Mouse (Mus musculus) lung, postnatal 0 days (tissue): ENCODE data around the gene Psmd9. TPM values are rescaled to one million over a fixed set of nuclear protein-coding genes. Genes with fewer than 3 reads are reported as not detected.

Source experiments
- ATAC-seq: fragments of 200-750 bp; cut with Nextera tagmentation; 2 replicates; pipeline ENCODE4 v1.8.0; 2017; ENCODE audit warnings: moderate library complexity
- DNase-seq: peaks from one replicate; pipeline ENCODE4 v3.0.0-alpha.2; 2016; ENCODE audit warnings: low spot score
- H3K27ac ChIP-seq: fragments of 300-500 bp; sonication (generic); 2 replicates; pipeline ENCODE4 v1.5.1; 2014; ENCODE audit warnings: antibody characterized with exemption, mild to moderate bottlenecking, low read length, mixed read lengths
- H3K27me3 ChIP-seq: fragments of 300-500 bp; sonication (generic); replicated peaks from 2 replicates; pipeline ENCODE4 v1.6.1; 2014; ENCODE audit warnings: low read length, mixed read lengths; ENCODE audit not compliant: insufficient read depth
- H3K36me3 ChIP-seq: fragments of 300-500 bp; sonication (generic); 2 replicates; pipeline ENCODE4 v1.6.1; 2014; ENCODE audit warnings: low read length, mixed read lengths; ENCODE audit not compliant: insufficient read depth
- H3K4me1 ChIP-seq: fragments of 300-500 bp; sonication (generic); 2 replicates; pipeline ENCODE4 v1.6.1; 2014; ENCODE audit warnings: antibody characterized with exemption, low read depth, low read length, mixed read lengths; ENCODE audit not compliant: insufficient read depth
- H3K4me2 ChIP-seq: fragments of 300-500 bp; sonication (generic); replicated peaks from 2 replicates; pipeline ENCODE4 v1.6.1; 2014; ENCODE audit warnings: low read depth, mild to moderate bottlenecking, low read length, moderate library complexity, mixed read lengths
- H3K4me3 ChIP-seq: fragments of 300-500 bp; sonication (generic); 2 replicates; pipeline ENCODE4 v1.5.1; 2014; ENCODE audit warnings: low read depth, low read length
- H3K9ac ChIP-seq: fragments of 300-500 bp; sonication (generic); replicated peaks from 2 replicates; pipeline ENCODE4 v1.6.1; 2014; ENCODE audit warnings: low read depth, mild to moderate bottlenecking
- H3K9me3 ChIP-seq: fragments of 300-500 bp; sonication (generic); 2 replicates; pipeline ENCODE4 v1.6.1; 2016; ENCODE audit warnings: low read length, mixed read lengths
- CTCF ChIP-seq: IDR thresholded peaks from 2 replicates; pipeline ENCODE4 v1.5.1; 2016; ENCODE audit warnings: antibody characterized with exemption, mild to moderate bottlenecking
- EP300 ChIP-seq: IDR thresholded peaks from 2 replicates; pipeline ENCODE4 v1.6.1; 2016; ENCODE audit warnings: antibody characterized with exemption, mild to moderate bottlenecking, control low read depth
- WGBS: fragments of 180-500 bp; shearing (Covaris S2); extraction: QIAGEN DNeasy Blood & Tissue Kit; methylation state at CpG from one replicate; pipeline ENCODE4 v1.1.7; 2014; 5-methylcytosine and 5-hydroxymethylcytosine counted together
- polyA plus RNA-seq: library from polyadenylated mRNA; unstranded; fragments of >200 nt; fragmentation: Nextera tagmentation; extraction: Ambion mirVana; gene quantifications from 2 replicates; pipeline ENCODE4 v1.2.1, GENCODE M21; 2015

Gene Psmd9
- polyA plus RNA-seq, 1 experiment from 2014 or later: 62.0 TPM

- DNase-seq: peak; percentile 98
- H3K36me3 ChIP-seq: no peaks in the 10 kb centered on the region
- under 1% methylated on average over 13 of the region's 13 CpGs for whole genome bisulfite sequencing
- H3K9ac ChIP-seq: peak overlapping the region; percentile 99
- H3K9me3 ChIP-seq: no peaks in the 10 kb centered on the region
- peak overlapping the region; percentile 99 for H3K4me2 ChIP-seq
- no peaks in the 10 kb centered on the region for H3K27me3 ChIP-seq
- peak; percentile 52 for ATAC-seq
- H3K27ac ChIP-seq: peak overlapping the region; percentile 100
- H3K4me3 ChIP-seq: peak overlapping the region; percentile 91
- peak; percentile 80 for TF ChIP-seq EP300
- no peak for TF ChIP-seq CTCF
- H3K4me1 ChIP-seq: peaks cover 42% of the 10 kb centered on the region
Observed at GRCm38 (mm10) chr5:123136361-123137043, 32.7 kb upstream of the Psmd9 start.

- TF ChIP-seq EP300 (peak; percentile 73), CTCF (peak; percentile 14; the same call in 1 of the 2 replicates)
- H3K4me2 ChIP-seq: peak overlapping the region; percentile 99
- DNase-seq: peak; percentile 93
- 3% methylated on average over 20 of the region's 20 CpGs for WGBS
- H3K9ac ChIP-seq: peak overlapping the region; percentile 99
- H3K9me3 ChIP-seq: no peaks in the 10 kb centered on the region
- H3K27me3 ChIP-seq: no peaks in the 10 kb centered on the region
- no peaks in the 10 kb centered on the region for H3K36me3 ChIP-seq
- H3K27ac ChIP-seq: peak overlapping the region; percentile 100
- H3K4me1 ChIP-seq: peaks cover 42% of the 10 kb centered on the region
- H3K4me3 ChIP-seq: peak overlapping the region; percentile 91
- ATAC-seq: peak; percentile 13
Observed at GRCm38 (mm10) chr5:123137044-123137909, 31.9 kb upstream of the Psmd9 start.

- H3K4me3 ChIP-seq: peak overlapping the region; percentile 91
- H3K27ac ChIP-seq: peak overlapping the region; percentile 100
- H3K36me3 ChIP-seq: no peaks in the 10 kb centered on the region
- no peak for TF ChIP-seq CTCF
- TF ChIP-seq EP300: no peak; the same call in 1 of the 2 replicates
- DNase-seq (no peak), ATAC-seq (no peak)
- peaks cover 42% of the 10 kb centered on the region for H3K4me1 ChIP-seq
- 3% methylated on average over 5 of the region's 6 CpGs for WGBS
- peak overlapping the region; percentile 99; the same call in 1 of the 2 replicates for H3K9ac ChIP-seq
- no peaks in the 10 kb centered on the region for H3K27me3 ChIP-seq
- H3K9me3 ChIP-seq: no peaks in the 10 kb centered on the region
- H3K4me2 ChIP-seq: peak overlapping the region; percentile 99
Observed at GRCm38 (mm10) chr5:123137910-123138229, 31.3 kb upstream of the Psmd9 start.

GRCm38 (mm10) chr5:123138230-123138911, 30.8 kb upstream of the Psmd9 start:
- no peaks in the 10 kb centered on the region for H3K27me3 ChIP-seq
- peak overlapping the region; percentile 99 for H3K4me2 ChIP-seq
- no peaks in the 10 kb centered on the region for H3K9me3 ChIP-seq
- WGBS: under 1% methylated on average over 26 of the region's 40 CpGs
- H3K36me3 ChIP-seq: no peaks in the 10 kb centered on the region
- H3K27ac ChIP-seq: peak overlapping the region; percentile 100
- H3K4me3 ChIP-seq: peak overlapping the region; percentile 91
- H3K4me1 ChIP-seq: peaks cover 39% of the 10 kb centered on the region
- H3K9ac ChIP-seq: peak overlapping the region; percentile 99
- ATAC-seq (peak; percentile 46), DNase-seq (peak; percentile 93)
- no peak for TF ChIP-seq EP300
- peak; percentile 48 for TF ChIP-seq CTCF

DNA sequence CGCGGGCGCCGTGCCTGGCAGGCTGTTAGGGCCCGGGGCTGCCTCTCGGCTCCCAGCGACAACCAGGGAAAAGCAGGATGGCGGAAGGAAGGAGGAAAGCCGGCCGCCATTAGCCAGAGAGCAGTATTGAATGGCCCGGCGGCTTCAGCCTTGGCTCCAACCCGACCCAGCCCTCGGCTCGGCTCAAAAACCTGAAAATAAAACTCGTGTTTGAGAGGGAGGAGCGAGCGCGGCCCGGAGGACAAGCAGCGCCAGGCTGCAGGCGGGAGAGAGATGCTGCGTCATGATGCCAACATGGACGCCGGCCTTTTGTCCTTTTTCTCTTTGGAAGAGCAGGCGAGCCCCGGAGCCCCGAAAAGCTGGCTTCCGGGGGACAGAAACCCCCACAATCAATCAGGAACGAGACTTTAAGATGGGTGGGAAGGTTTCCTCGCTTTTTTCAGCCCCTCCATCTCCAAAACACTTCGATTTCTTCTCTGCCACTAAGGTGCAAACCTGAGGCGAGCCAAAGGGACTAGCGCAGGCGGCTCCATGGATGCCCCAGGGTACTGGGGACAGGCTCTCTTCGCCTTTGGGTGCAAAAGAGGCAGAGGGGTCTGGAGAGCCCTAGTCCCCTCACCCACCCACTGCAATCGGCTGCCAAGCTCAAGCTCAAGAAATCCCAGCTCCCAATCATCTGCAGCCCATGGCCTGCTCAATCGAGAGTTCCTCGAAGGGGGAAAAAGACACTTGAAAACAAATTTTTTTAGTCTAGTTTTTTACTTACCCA, 30.1 kb upstream of the Psmd9 start:
- peak; percentile 4; the same call in 1 of the 2 replicates for ATAC-seq
- Histone ChIP-seq H3K4me1 (peaks cover 39% of the 10 kb centered on the region), H3K4me3 (peak overlapping the region; percentile 91), H3K27ac (peak overlapping the region; percentile 100), H3K9me3 (no peaks in the 10 kb centered on the region), H3K27me3 (no peaks in the 10 kb centered on the region), H3K36me3 (no peaks in the 10 kb centered on the region), H3K4me2 (peak overlapping the region; percentile 99), H3K9ac (peak overlapping the region; percentile 99)
- WGBS: 1% methylated on average over 39 of the region's 39 CpGs
- DNase-seq: peak; percentile 93
- TF ChIP-seq CTCF: no peak
- TF ChIP-seq EP300: peak; percentile 33; the same call in 1 of the 2 replicates
